Mouse (Mus musculus) myocyte (in vitro differentiated cells): ENCODE results near the gene Neurod4.

Source experiments
- E2F4 ChIP-seq: IDR thresholded peaks from one replicate; pipeline ENCODE4 v1.6.1; 2011; ENCODE audit warnings: mild to moderate bottlenecking, control low read depth, moderate library complexity; ENCODE audit not compliant: insufficient read depth
- MAX ChIP-seq: IDR thresholded peaks from one replicate; pipeline ENCODE4 v1.6.1; 2011; ENCODE audit warnings: low read depth, mild to moderate bottlenecking, control low read depth
- MYOG ChIP-seq, 3 experiments: IDR thresholded peaks; one replicate each; pipeline ENCODE4 v1.6.1; 2011; ENCODE audit warnings: control low read depth in 2 of 3, low read depth in 2 of 3, mild to moderate bottlenecking in 2 of 3; ENCODE audit not compliant: insufficient read length in 2 of 3, control insufficient read depth in 1 of 3, insufficient read depth in 1 of 3
- POLR2A ChIP-seq: IDR thresholded peaks from one replicate; pipeline ENCODE4 v1.6.1; 2011; ENCODE audit warnings: low read depth, mild to moderate bottlenecking, control low read depth, moderate library complexity; ENCODE audit not compliant: insufficient read length
- TCF12 ChIP-seq: IDR thresholded peaks from one replicate; pipeline ENCODE4 v1.6.1; 2011; ENCODE audit warnings: mild to moderate bottlenecking, control low read depth; ENCODE audit not compliant: poor library complexity, insufficient read depth, severe bottlenecking
- TCF3 ChIP-seq: IDR thresholded peaks from one replicate; pipeline ENCODE4 v1.6.1; 2011; ENCODE audit warnings: low read depth, control low read depth; ENCODE audit not compliant: insufficient read length
- USF1 ChIP-seq: IDR thresholded peaks from one replicate; pipeline ENCODE4 v1.6.1; 2011; ENCODE audit warnings: low read depth, mild to moderate bottlenecking, control low read depth, moderate library complexity

GRCm38 (mm10) chr10:130229584-130229983 lies 50.5 kb downstream of the Neurod4 start:
- TF ChIP-seq POLR2A (no peak), MYOG (IDR thresholded peaks at IDR 0.05; ENCODE audit: control insufficient read depth in 1 of 3, insufficient read depth in 1 of 3, insufficient read length in 2 of 3, low read depth in 2 of 3) (no peak), TCF3 (no peak), E2F4 (no peak), USF1 (no peak), TCF12 (no peak), MAX (no peak)
